In the genomic region with DNA sequence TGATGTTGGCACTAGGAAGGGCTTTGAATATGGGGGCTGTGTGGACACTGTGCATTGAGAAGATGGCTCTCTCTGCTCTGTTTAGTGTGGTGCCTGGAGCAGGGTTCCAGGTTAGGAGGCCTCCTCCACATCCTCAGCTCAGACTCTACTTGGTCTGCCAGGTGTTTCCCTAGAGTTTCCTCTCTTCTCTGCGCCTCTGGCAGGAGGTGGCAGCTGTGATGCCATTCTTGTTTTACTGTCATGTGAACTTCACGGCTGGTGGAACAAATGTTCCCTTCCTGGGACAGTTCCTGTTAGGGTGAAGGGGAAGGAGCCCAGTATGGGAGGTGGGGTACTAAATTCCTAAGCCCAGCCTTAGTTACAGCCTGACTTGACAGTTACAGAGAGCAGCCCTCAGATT, we compare ENCODE assay signal across 26 mouse cellular contexts.
"Had no signal": no experiment of that assay in that cellular context is flagged by ENCODE, and none has a peak within 500 bp of the region (broad histone marks: within the 10 kb centered on the region; RNA-seq: fewer than 3 reads in every experiment).

No protein-coding gene starts in this region.

- DNase-seq: gastrocnemius, adult 2 months; gastrocnemius, postnatal 10 days; gastrocnemius, postnatal 25 days; heart, postnatal 14 days; heart, postnatal 4 days; kidney, adult 11 months; kidney, adult 2 months; kidney, adult 9 months; kidney, postnatal 14 days; kidney, postnatal 36 days; layer of hippocampus, adult 9-11 months; layer of hippocampus, postnatal 36 days; left cerebral cortex, postnatal 4 days had no signal

- H3K9me3 ChIP-seq: heart, embryonic 10.5 days; heart, embryonic 15.5 days; hindbrain, embryonic 13.5 days; hindbrain, embryonic 15.5 days; kidney, embryonic 15.5 days; limb, embryonic 13.5 days; limb, embryonic 15.5 days; liver, embryonic 12.5 days had no signal

- H3K36me3 ChIP-seq: heart, embryonic 10.5 days; heart, embryonic 12.5 days; heart, embryonic 15.5 days; hindbrain, embryonic 13.5 days; hindbrain, embryonic 15.5 days; kidney, embryonic 15.5 days; limb, embryonic 13.5 days; limb, embryonic 15.5 days; liver, embryonic 12.5 days had no signal

- H3K27me3 ChIP-seq: heart, embryonic 12.5 days; heart, embryonic 15.5 days; hindbrain, embryonic 13.5 days; hindbrain, embryonic 15.5 days; limb, embryonic 13.5 days; limb, embryonic 15.5 days had no signal

- H3K4me1 ChIP-seq: heart, embryonic 10.5 days; heart, embryonic 12.5 days; heart, embryonic 15.5 days; hindbrain, embryonic 13.5 days; hindbrain, embryonic 15.5 days; limb, embryonic 15.5 days; liver, embryonic 12.5 days had no signal

- H3K4me3 ChIP-seq: gastrocnemius, adult 2 months; heart, embryonic 10.5 days; heart, embryonic 12.5 days; heart, embryonic 15.5 days; hindbrain, embryonic 13.5 days; hindbrain, embryonic 15.5 days; kidney, embryonic 15.5 days; limb, embryonic 13.5 days; limb, embryonic 15.5 days; liver, embryonic 12.5 days had no signal

- H3K27ac ChIP-seq: gastrocnemius, adult 2 months; heart, embryonic 10.5 days; heart, embryonic 15.5 days; hindbrain, embryonic 13.5 days; hindbrain, embryonic 15.5 days; hindbrain, postnatal 0 days; kidney, embryonic 15.5 days; kidney, postnatal 0 days; limb, embryonic 13.5 days; limb, embryonic 15.5 days; liver, embryonic 12.5 days; liver, embryonic 14.5 days had no signal

- H3K9ac ChIP-seq: heart, embryonic 12.5 days; heart, embryonic 15.5 days; hindbrain, embryonic 13.5 days; hindbrain, embryonic 15.5 days; kidney, embryonic 15.5 days; limb, embryonic 13.5 days; limb, embryonic 15.5 days; liver, embryonic 12.5 days; liver, embryonic 14.5 days had no signal

- H3K4me2 ChIP-seq: heart, embryonic 12.5 days; heart, embryonic 15.5 days; hindbrain, embryonic 13.5 days; hindbrain, embryonic 15.5 days; kidney, embryonic 15.5 days; limb, embryonic 13.5 days; limb, embryonic 15.5 days; liver, embryonic 12.5 days had no signal

- ATAC-seq: hindbrain, postnatal 0 days; intestine, embryonic 16.5 days; liver, embryonic 12.5 days had no signal
